Mouse (Mus musculus): ENCODE data around the gene Trim39. TPM values are rescaled to one million over a fixed set of nuclear protein-coding genes. Genes with fewer than 3 reads are reported as not detected.

The Trim39 gene
- polyA plus RNA-seq, 1 experiment from 2014 or later = 15.1 TPM

DNA sequence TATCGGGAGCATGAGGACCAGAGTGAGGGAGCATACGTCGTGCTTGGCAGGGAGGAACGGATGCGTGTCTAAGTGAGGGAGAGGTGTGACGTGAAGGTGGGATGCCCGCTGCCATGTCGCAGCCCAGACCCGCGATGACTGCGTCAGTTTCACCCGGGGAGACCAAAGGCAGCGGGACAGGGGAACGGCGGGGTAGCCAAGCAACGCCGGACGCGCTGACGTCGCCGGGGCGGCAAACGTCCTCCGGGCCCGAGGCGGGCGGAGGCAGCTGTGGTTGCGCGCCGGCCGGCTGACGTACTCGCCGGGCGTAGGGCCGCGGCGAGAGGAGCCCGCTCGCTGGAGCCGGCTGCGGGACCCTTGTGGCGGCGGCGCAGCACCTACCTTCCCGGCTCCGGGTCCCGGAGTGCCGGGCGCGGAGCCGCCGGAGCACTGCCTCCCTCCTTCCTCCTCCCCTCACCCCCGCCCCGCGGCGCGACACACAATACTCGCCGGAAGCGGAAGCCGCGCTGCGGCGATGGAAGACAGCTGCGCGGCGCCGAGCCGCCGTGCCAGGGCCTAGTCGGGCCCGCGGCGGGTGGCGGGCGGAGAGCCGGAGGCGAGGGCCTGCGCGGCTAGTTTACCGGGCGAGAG, 976 bp downstream of the Trim39 start:
- Histone ChIP-seq H3K36me3 (peaks cover 25% of the 10 kb centered on the region), H3K9me3 (no peaks in the 10 kb centered on the region), H3K4me1 (peaks cover 34% of the 10 kb centered on the region), H3K4me3 (peak overlapping the region; percentile 94), H3K4me2 (peak overlapping the region; percentile 84), H3K27me3 (no peaks in the 10 kb centered on the region), H3K9ac (peak overlapping the region; percentile 97), H3K27ac (peak overlapping the region; percentile 88)
- WGBS = under 1% methylated on average over 72 of the region's 84 CpGs
- ATAC-seq (ENCODE audit: borderline replicate concordance, extremely low read depth, low FRiP score, low TSS enrichment) = peak; percentile 92

DNA sequence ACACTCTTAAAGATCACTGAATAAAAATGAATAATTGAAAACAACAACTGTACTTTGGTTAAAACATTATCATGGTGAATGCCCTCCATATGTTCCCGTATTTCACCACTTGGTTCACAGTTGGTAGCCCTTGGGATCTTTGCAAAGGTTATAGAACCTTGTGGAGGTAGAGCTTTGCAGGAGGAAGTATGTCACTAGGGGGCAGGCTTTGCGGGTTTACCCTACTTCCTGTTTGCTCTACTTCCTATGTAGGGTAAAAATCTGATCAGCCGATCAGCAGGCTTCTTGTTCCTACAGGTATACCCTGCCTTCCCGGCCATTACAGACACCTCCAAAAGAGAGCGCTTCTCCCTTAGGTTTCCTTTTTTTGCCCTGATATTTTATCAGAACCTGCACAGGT, 6.2 kb downstream of the Trim39 start:
- peaks cover 11% of the 10 kb centered on the region for H3K4me1 ChIP-seq
- no peak overlapping the region for H3K9ac ChIP-seq
- WGBS = 70% methylated on average over 5 of the region's 5 CpGs
- no peak overlapping the region for H3K4me3 ChIP-seq
- no peak for ATAC-seq (ENCODE audit: borderline replicate concordance, extremely low read depth, low FRiP score, low TSS enrichment)
- H3K4me2 ChIP-seq = no peak overlapping the region
- no peaks in the 10 kb centered on the region for H3K9me3 ChIP-seq
- H3K36me3 ChIP-seq = peaks cover 62% of the 10 kb centered on the region
- no peaks in the 10 kb centered on the region for H3K27me3 ChIP-seq
- H3K27ac ChIP-seq = no peak overlapping the region

DNA sequence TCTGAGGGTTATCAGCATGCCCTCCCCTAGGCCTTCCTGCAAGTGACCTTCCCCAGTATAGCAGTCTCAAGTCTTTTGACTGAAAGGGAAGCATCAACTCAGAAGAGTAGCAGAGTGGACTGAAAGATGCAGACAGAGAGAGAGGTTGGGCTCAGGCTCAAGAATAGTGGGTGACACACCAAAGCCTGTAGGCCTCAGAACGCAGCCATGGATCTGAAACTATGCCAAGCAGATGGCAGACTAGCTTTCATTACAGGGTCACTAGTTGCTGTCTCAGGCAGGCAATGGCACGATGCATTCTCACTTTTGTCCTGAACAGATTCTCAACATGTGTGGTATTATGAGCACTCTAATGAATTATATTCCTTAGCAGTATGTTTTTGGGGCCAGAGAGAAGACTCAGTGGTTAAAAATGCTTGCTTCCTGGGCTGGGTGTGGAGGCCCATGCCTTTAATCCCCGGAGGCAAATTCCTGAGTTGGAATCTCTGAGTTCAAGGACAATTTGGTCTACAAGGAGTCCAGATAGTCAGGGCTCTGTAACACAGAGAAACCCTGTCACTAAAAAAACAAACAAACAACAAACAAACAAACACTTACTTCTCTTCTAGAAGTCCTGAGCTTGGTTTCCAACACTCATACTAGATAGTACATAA, 7.6 kb downstream of the Trim39 start:
- H3K4me3 ChIP-seq = no peak overlapping the region
- H3K27me3 ChIP-seq = no peaks in the 10 kb centered on the region
- WGBS = 83% methylated on average over 3 of the region's 3 CpGs
- no peak for ATAC-seq (ENCODE audit: borderline replicate concordance, extremely low read depth, low FRiP score, low TSS enrichment)
- no peak overlapping the region for H3K4me2 ChIP-seq
- no peaks in the 10 kb centered on the region for H3K4me1 ChIP-seq
- H3K27ac ChIP-seq = no peak overlapping the region
- no peak overlapping the region for H3K9ac ChIP-seq
- peaks cover 75% of the 10 kb centered on the region for H3K36me3 ChIP-seq
- no peaks in the 10 kb centered on the region for H3K9me3 ChIP-seq

DNA sequence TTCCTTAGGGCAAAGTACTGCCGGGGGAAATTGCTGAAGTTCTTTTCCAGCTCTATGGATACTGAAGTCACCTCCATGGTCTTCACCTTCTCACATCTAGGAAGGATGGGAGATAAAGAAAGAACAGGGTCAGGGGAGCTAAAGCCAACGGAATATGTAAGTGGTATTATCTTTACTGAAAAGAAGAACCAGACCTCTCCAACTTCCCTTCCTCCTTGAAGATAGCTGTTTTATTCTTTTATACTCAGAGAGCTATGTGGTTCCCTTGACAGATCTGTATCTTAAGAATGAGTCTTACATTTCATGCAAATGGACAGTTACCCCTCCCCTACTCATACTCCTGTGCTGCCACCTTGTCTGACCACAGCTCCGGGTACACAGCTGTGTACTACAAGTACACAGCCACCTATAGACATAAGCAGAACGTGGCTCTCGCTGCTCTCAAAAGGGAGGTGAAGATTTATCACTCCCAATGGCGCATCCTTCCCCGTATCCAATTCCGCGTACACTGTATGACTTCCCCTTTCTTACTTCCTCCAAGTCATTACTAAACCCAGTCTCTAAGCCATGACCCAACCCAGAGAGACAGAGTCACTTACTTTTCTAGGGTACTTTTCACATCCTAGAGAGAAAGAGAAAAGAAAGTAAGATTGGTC, 10.4 kb downstream of the Trim39 start:
- WGBS = 91% methylated on average over 9 of the region's 9 CpGs
- H3K4me3 ChIP-seq = no peak overlapping the region
- H3K36me3 ChIP-seq = peaks cover 62% of the 10 kb centered on the region
- no peak overlapping the region for H3K27ac ChIP-seq
- no peaks in the 10 kb centered on the region for H3K9me3 ChIP-seq
- H3K4me2 ChIP-seq = no peak overlapping the region
- H3K9ac ChIP-seq = no peak overlapping the region
- no peaks in the 10 kb centered on the region for H3K27me3 ChIP-seq
- H3K4me1 ChIP-seq = peaks cover 10% of the 10 kb centered on the region
- ATAC-seq (ENCODE audit: borderline replicate concordance, extremely low read depth, low FRiP score, low TSS enrichment) = no peak

DNA sequence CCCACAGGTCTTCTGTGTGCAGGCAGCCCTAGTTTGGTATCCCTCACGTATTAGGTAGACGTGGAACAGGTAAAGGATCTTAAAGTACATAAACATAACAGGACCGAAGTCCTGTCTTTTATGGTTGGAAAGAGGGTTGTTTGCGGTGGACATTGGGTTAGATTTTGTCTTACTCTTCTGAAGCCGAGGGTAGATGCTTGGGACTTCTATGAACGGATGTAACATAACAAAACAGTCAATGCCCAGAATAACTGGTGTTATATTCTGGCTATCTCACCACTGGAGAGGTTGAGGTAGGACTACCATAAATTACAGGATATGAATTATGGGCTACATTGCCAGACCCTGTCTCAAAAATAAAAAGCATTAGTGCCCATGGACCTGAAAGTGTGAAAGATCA, 14.1 kb downstream of the Trim39 start, which contains the start of gene Rpp21:
Rpp21 (minus strand) TSS at position 101 of the 400 bp plus-strand sequence.
- no peak for ATAC-seq (ENCODE audit: borderline replicate concordance, extremely low read depth, low FRiP score, low TSS enrichment)
- H3K9me3 ChIP-seq = no peaks in the 10 kb centered on the region
- no peaks in the 10 kb centered on the region for H3K27me3 ChIP-seq
- peak within 1 kb of the TSS; percentile 64 for H3K4me2 ChIP-seq
- 43% methylated on average over 6 of the region's 6 CpGs for WGBS
- H3K36me3 ChIP-seq = peaks cover 35% of the 10 kb centered on the region
- peak within 1 kb of the TSS; percentile 72 for H3K9ac ChIP-seq
- H3K4me1 ChIP-seq = peaks cover 12% of the 10 kb centered on the region
- peak within 1 kb of the TSS; percentile 89 for H3K27ac ChIP-seq
- H3K4me3 ChIP-seq = peak within 1 kb of the TSS; percentile 75

DNA sequence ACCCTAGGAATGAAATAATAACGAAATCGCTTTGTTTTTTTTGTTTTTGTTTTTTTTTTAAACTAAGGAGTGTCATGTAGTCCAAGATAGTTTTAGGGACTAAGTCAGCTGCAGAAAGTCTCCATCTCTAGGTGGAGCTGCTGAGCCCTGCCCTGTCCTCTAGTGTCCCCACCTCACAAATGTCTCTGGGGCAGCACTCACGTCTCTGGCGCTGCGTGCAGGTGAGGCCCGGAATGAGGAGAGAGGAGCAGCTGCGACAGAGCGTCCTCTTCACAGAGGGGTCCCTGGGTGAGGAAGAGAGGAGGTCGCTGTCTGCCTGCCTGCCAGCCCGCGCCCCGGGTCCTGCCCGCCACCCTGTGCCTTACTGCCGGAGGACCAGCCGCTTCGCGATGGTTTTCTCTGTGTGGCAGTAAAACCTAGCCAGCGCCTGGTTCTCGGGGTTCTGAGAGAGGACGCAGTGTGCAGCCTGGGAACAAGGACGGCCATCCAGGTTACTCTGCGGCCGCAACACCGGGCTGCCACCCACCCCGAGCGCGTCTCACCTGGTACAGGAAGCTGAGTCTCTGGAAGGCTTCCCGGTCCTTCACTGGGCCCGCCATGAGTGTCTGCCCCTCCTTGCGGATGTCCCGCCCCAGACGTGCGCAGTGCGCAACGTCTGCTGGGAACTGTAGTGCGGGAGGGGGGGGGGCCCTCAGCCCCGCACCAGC, 14.7 kb downstream of the Trim39 start:
- peaks cover 29% of the 10 kb centered on the region for H3K36me3 ChIP-seq
- peak; percentile 94 for ATAC-seq (ENCODE audit: borderline replicate concordance, extremely low read depth, low FRiP score, low TSS enrichment)
- H3K27ac ChIP-seq = peak overlapping the region; percentile 89
- whole genome bisulfite sequencing = under 1% methylated on average over 37 of the region's 37 CpGs
- no peaks in the 10 kb centered on the region for H3K27me3 ChIP-seq
- H3K4me3 ChIP-seq = peak overlapping the region; percentile 75
- peak overlapping the region; percentile 72 for H3K9ac ChIP-seq
- H3K4me1 ChIP-seq = peaks cover 15% of the 10 kb centered on the region
- H3K9me3 ChIP-seq = no peaks in the 10 kb centered on the region
- peak overlapping the region; percentile 64 for H3K4me2 ChIP-seq

DNA sequence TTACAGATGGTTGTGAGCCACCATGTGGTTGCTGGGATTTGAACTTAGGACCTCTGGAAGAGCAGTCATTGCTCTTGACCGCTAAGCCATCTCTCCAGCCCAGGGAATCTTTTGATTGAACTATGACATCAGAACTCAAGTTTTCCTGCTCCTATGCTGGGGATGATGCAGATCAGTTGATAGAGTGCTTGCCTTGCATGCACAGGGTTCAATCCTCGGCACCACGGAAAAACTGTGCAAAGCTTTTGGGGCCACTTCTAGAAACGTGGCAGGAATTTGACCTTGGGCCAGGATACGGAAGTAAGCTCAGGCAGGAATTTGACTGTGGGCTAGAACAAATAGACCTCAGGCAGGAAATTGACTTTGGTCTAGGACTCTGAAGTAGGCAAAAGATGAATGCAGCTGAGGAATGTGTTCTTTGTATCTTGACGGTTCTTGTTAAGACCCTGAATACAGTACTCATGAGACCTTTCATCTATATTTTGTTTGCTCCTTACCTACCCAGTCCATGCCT, 18.9 kb downstream of the Trim39 start:
- no peak for ATAC-seq (ENCODE audit: borderline replicate concordance, extremely low read depth, low FRiP score, low TSS enrichment)
- H3K4me1 ChIP-seq = peaks cover 20% of the 10 kb centered on the region
- no peaks in the 10 kb centered on the region for H3K36me3 ChIP-seq
- H3K9ac ChIP-seq = no peak overlapping the region
- H3K27me3 ChIP-seq = peaks cover 12% of the 10 kb centered on the region; the same call in 1 of the 2 replicates
- no peak overlapping the region for H3K4me2 ChIP-seq
- no peaks in the 10 kb centered on the region for H3K9me3 ChIP-seq
- H3K27ac ChIP-seq = peak overlapping the region; percentile 79
- WGBS = 27% methylated on average over 6 of the region's 6 CpGs
- no peak overlapping the region for H3K4me3 ChIP-seq

DNA sequence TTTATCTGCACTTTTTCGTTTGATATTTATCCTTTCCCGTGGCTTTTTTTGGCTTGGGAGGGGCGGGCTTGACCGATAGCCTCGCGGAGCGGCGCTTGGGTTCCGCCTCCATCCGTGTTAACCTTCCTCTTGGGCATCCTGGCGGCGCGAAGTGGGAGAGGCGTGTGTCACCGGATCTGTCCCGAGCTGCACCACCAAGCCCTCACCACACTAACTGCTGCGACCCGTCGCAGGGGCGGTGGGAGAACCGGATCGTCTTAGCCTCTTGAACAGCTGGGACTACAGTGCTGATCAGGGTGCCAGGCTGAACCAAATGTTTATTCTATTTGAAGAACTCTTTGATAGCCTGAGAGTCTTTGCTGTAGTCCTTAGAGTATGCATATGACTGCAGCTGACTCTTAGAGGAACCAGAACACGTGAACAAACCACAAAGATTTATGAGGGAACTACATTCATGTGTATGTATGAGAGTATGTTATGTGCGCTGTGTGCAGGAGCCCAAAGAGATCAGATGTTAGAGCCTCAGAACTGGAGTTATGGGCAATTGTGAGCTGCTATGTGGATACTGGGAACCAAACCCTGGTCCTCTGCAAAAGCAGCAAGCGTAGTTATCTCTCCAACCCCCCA, 19.7 kb downstream of the Trim39 start:
- ATAC-seq (ENCODE audit: borderline replicate concordance, extremely low read depth, low FRiP score, low TSS enrichment) = peak; percentile 70
- peaks cover 16% of the 10 kb centered on the region for H3K4me1 ChIP-seq
- peaks cover 15% of the 10 kb centered on the region; the same call in 1 of the 2 replicates for H3K27me3 ChIP-seq
- H3K27ac ChIP-seq = peak overlapping the region; percentile 79
- peak overlapping the region; percentile 69 for H3K4me2 ChIP-seq
- WGBS = 5% methylated on average over 25 of the region's 25 CpGs
- no peaks in the 10 kb centered on the region for H3K9me3 ChIP-seq
- no peaks in the 10 kb centered on the region for H3K36me3 ChIP-seq
- H3K4me3 ChIP-seq = peak overlapping the region; percentile 31
- no peak overlapping the region for H3K9ac ChIP-seq

DNA sequence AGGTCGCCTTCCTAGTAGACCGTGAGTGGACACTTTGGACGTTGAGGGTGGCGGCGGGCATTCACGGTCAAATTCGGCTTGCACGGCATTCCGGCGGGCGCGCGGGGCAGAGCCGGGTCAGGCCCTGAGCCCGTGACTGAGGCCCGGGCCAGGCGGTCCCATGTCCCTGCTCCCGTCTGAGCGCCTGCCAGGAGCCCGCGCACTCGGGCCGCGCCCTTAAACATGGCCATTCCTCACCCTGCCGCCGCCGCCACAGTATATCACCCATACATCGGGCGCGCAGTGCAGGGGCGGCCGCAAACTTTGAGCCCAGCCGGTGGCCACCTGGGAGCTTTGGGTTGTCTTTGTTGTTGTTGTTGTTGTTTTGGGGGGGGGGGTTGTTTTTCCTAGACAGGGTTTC, 23.2 kb downstream of the Trim39 start:
- H3K4me3 ChIP-seq = no peak overlapping the region; the same call in 1 of the 2 replicates
- peak overlapping the region; percentile 31; the same call in 1 of the 2 replicates for H3K9ac ChIP-seq
- peak overlapping the region; percentile 45 for H3K4me2 ChIP-seq
- H3K4me1 ChIP-seq = peaks cover 9% of the 10 kb centered on the region
- 16% methylated on average over 33 of the region's 33 CpGs for WGBS
- ATAC-seq (ENCODE audit: borderline replicate concordance, extremely low read depth, low FRiP score, low TSS enrichment) = peak; percentile 36; the same call in 1 of the 2 replicates
- H3K27me3 ChIP-seq = peaks cover 15% of the 10 kb centered on the region; the same call in 1 of the 2 replicates
- no peaks in the 10 kb centered on the region for H3K36me3 ChIP-seq
- no peaks in the 10 kb centered on the region for H3K9me3 ChIP-seq
- H3K27ac ChIP-seq = 0 out of 2 replicates have a peak overlapping the region, but pooled peaks have one; percentile 4

DNA sequence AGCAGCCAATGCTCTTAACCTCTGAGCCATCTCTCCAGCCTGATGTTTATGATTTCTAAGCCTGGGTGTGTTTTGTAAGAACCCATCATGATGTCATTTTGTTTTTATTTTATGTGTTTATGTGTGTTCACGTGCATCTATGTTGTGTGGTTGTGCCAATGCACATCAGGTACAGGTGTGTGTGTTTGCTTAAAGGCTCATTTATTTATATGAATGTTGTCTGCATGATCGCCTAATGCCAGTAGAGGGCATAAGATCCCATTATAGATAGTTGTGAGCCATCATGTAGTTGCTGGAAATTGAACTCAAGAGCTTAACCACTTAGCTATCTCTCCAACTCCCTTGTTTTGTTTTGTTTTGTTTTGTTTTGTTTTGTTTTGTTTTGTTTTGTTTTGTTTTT, 26.3 kb downstream of the Trim39 start:
- ATAC-seq (ENCODE audit: borderline replicate concordance, extremely low read depth, low FRiP score, low TSS enrichment) = no peak
- no peaks in the 10 kb centered on the region for H3K36me3 ChIP-seq
- peaks cover 15% of the 10 kb centered on the region; the same call in 1 of the 2 replicates for H3K27me3 ChIP-seq
- no peak overlapping the region for H3K9ac ChIP-seq
- H3K27ac ChIP-seq = no peak overlapping the region
- no peaks in the 10 kb centered on the region for H3K9me3 ChIP-seq
- H3K4me1 ChIP-seq = peaks cover 4% of the 10 kb centered on the region
- WGBS = 74% methylated on average over 2 of the region's 2 CpGs
- no peak overlapping the region for H3K4me2 ChIP-seq
- no peak overlapping the region for H3K4me3 ChIP-seq

DNA sequence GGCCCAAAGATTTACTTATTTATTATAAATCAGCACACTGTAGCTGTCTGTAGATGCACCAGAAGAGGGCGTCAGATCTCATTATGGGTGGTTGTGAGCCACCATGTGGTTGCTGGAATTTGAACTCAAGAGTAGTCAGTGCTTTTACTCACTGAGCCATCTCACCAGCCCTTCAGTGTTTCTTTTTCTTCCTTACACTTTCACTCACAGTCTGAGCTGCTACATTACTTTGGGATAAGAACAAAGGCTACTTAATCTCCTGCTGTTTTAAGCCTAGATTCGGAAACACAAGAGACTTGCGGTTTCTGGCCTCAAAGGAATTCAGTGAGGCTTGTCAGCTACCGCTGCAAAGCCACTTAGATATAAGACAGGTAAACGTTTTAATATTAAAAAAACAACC, 28.0 kb downstream of the Trim39 start:
- Histone ChIP-seq H3K4me3 (no peak overlapping the region), H3K27ac (no peak overlapping the region), H3K9ac (no peak overlapping the region), H3K27me3 (peaks cover 9% of the 10 kb centered on the region; the same call in 1 of the 2 replicates), H3K4me2 (no peak overlapping the region), H3K4me1 (peaks cover 9% of the 10 kb centered on the region), H3K36me3 (no peaks in the 10 kb centered on the region), H3K9me3 (no peaks in the 10 kb centered on the region)
- ATAC-seq (ENCODE audit: borderline replicate concordance, extremely low read depth, low FRiP score, low TSS enrichment) = no peak
- WGBS = 38% methylated on average over 5 of the region's 5 CpGs
